Mouse (Mus musculus): ENCODE results near the gene Olfr1393.
A peak's percentile ranks its signal among the peaks of the same experiment; 100 is the strongest.

Olfr1393 gene

GRCm38 (mm10) chr11:49278222-49278621 lies at the start of gene Olfr1393:
TSS of gene Olfr1393 (plus strand) at chr11:49278304.
- no peak for DNase-seq (ENCODE audit: low spot score)

- DNase-seq (ENCODE audit: low spot score): no peak
Measured at GRCm38 (mm10) chr11:49232781-49233180, 45.3 kb upstream of the Olfr1393 start.

GRCm38 (mm10) chr11:49235459-49236207 lies 42.5 kb upstream of the Olfr1393 start:
- DNase-seq (ENCODE audit: low spot score): no peak

GRCm38 (mm10) chr11:49236891-49237290 lies 41.2 kb upstream of the Olfr1393 start:
- DNase-seq (ENCODE audit: low spot score): no peak

- DNase-seq (ENCODE audit: low spot score): no peak
Measured at GRCm38 (mm10) chr11:49237532-49237931, 40.6 kb upstream of the Olfr1393 start.

GRCm38 (mm10) chr11:49240310-49240709 lies 37.8 kb upstream of the Olfr1393 start:
- DNase-seq (ENCODE audit: low spot score): no peak

- no peak for DNase-seq (ENCODE audit: low spot score)
Measured at GRCm38 (mm10) chr11:49240874-49241273, 37.2 kb upstream of the Olfr1393 start.

GRCm38 (mm10) chr11:49241471-49241870 lies 36.6 kb upstream of the Olfr1393 start:
- no peak for DNase-seq (ENCODE audit: low spot score)

- no peak for DNase-seq (ENCODE audit: low spot score)
Measured at GRCm38 (mm10) chr11:49242944-49243626, 35.0 kb upstream of the Olfr1393 start.

GRCm38 (mm10) chr11:49243727-49244594 lies 34.1 kb upstream of the Olfr1393 start, which contains the start of gene Mgat1:
TSS of gene Mgat1 (plus strand) at chr11:49244191.
- peak; percentile 93 for DNase-seq (ENCODE audit: low spot score)

GRCm38 (mm10) chr11:49244595-49244930 lies 33.5 kb upstream of the Olfr1393 start:
- DNase-seq (ENCODE audit: low spot score): no peak

GRCm38 (mm10) chr11:49245176-49245575 lies 32.9 kb upstream of the Olfr1393 start:
- DNase-seq (ENCODE audit: low spot score): peak; percentile 39

GRCm38 (mm10) chr11:49245634-49246415 lies 32.3 kb upstream of the Olfr1393 start:
- DNase-seq (ENCODE audit: low spot score): no peak

GRCm38 (mm10) chr11:49246523-49246922 lies 31.6 kb upstream of the Olfr1393 start:
- no peak for DNase-seq (ENCODE audit: low spot score)

- DNase-seq (ENCODE audit: low spot score): no peak
Measured at GRCm38 (mm10) chr11:49247255-49247654, 30.8 kb upstream of the Olfr1393 start.

GRCm38 (mm10) chr11:49248226-49248973 lies 29.7 kb upstream of the Olfr1393 start:
- peak; percentile 58 for DNase-seq (ENCODE audit: low spot score)

GRCm38 (mm10) chr11:49248974-49249700 lies 29.0 kb upstream of the Olfr1393 start:
- DNase-seq (ENCODE audit: low spot score): no peak

- DNase-seq (ENCODE audit: low spot score): no peak
Measured at GRCm38 (mm10) chr11:49249811-49250421, 28.2 kb upstream of the Olfr1393 start.

GRCm38 (mm10) chr11:49250422-49251379 lies 27.4 kb upstream of the Olfr1393 start:
- peak; percentile 93 for DNase-seq (ENCODE audit: low spot score)
